Mouse (Mus musculus): ENCODE data around the gene Olfr837.

GRCm38 (mm10) chr9:19120082-19120481, 16.0 kb upstream of the Olfr837 start, which contains the start of gene Olfr836:
- TF ChIP-seq CTCF (IDR thresholded peaks at IDR 0.05; ENCODE audit: low read depth, low read length) (no peak), TAL1 (conservative IDR thresholded peaks at IDR 0.05; ENCODE audit: low read depth, low read length) (no peak), GATA1 (IDR thresholded peaks at IDR 0.05; ENCODE audit: borderline replicate concordance, low read length) (no peak), POLR2AphosphoS5 (IDR thresholded peaks at IDR 0.05; ENCODE audit: insufficient replicate concordance, low read depth, low read length) (no peak)

Measured in G1E (cell line).